Mouse (Mus musculus) intestine, embryonic 14.5 days (tissue): ENCODE measurements around the gene Veph1. TPM values are rescaled to one million over a fixed set of nuclear protein-coding genes. Genes with fewer than 3 reads are reported as not detected.

ENCODE experiments used
- polyA plus RNA-seq: library from polyadenylated mRNA; unstranded; fragments of >200 nt; fragmentation: Nextera tagmentation; extraction: Ambion mirVana; gene quantifications from 2 replicates; pipeline ENCODE4 v1.2.1, GENCODE M21; 2014

Gene Veph1
- polyA plus RNA-seq, 1 experiment from 2014 or later = 0.35 TPM

Other genes starting within 250 kb of the Veph1 start
- gene Ptx3, start 76.9 kb downstream of the Veph1 start, polyA plus RNA-seq = 3.6 and 3.9 TPM in 2 replicates